Mouse (Mus musculus): ENCODE results near the gene Krtap5-4. TPM values are rescaled to one million over a fixed set of nuclear protein-coding genes. Genes with fewer than 3 reads are reported as not detected.
"Not testable (repeated sequence)": the region's sequence is repeated elsewhere in the genome, so short reads cannot be mapped to it uniquely, and the experiment has no call there.

Gene Krtap5-4
- total and polyA plus RNA-seq, 2 experiments = not detected

- no peaks in the 10 kb centered on the region for H3K79me2 ChIP-seq (ENCODE audit: control insufficient read depth, insufficient read depth, low read length)
- 86% methylated on average over 5 of the region's 5 CpGs for WGBS
- no peaks in the 10 kb centered on the region for H3K4me1 ChIP-seq (ENCODE audit: control insufficient read depth, insufficient read depth, low read length)
- no peak for DNase-seq (ENCODE audit: extremely low read depth, low read depth, low spot score)
- H3K9ac ChIP-seq (ENCODE audit: low read depth, low read length) = no peak overlapping the region
- no peak for TF ChIP-seq POLR2A (IDR thresholded peaks at IDR 0.05; ENCODE audit: extremely low read depth, insufficient read depth, low read length)
- no peak overlapping the region for H3K27ac ChIP-seq (replicated peaks; ENCODE audit: insufficient read depth, low read depth, low read length)
- no peak overlapping the region for H3K4me3 ChIP-seq (ENCODE audit: insufficient read depth, low read depth, low read length)
- H3K27me3 ChIP-seq (ENCODE audit: control insufficient read depth, insufficient read depth, low read length) = no peaks in the 10 kb centered on the region
- H3K36me3 ChIP-seq (ENCODE audit: control insufficient read depth, insufficient read depth, low read length) = no peaks in the 10 kb centered on the region
These were observed 13.9 kb downstream of the Krtap5-4 start for GRCm38 (mm10) chr7:142317216-142317615.

GRCm38 (mm10) chr7:142319124-142319523 is 15.8 kb downstream of the Krtap5-4 start:
- Histone ChIP-seq H3K79me2 (ENCODE audit: control insufficient read depth, insufficient read depth, low read length) (no peaks in the 10 kb centered on the region), H3K27ac (replicated peaks; ENCODE audit: insufficient read depth, low read depth, low read length) (no peak overlapping the region), H3K9ac (ENCODE audit: low read depth, low read length) (no peak overlapping the region), H3K4me1 (ENCODE audit: control insufficient read depth, insufficient read depth, low read length) (no peaks in the 10 kb centered on the region), H3K27me3 (ENCODE audit: control insufficient read depth, insufficient read depth, low read length) (no peaks in the 10 kb centered on the region), H3K4me3 (ENCODE audit: insufficient read depth, low read depth, low read length) (no peak overlapping the region), H3K36me3 (ENCODE audit: control insufficient read depth, insufficient read depth, low read length) (no peaks in the 10 kb centered on the region)
- no peak for TF ChIP-seq POLR2A (IDR thresholded peaks at IDR 0.05; ENCODE audit: extremely low read depth, insufficient read depth, low read length)
- TF ChIP-seq CTCF (IDR thresholded peaks at IDR 0.05; ENCODE audit: low read depth, low read length) = no peak
- no peak for DNase-seq (ENCODE audit: extremely low read depth, low read depth, low spot score)
- 92% methylated on average over 11 of the region's 11 CpGs for WGBS

- WGBS = 50% methylated on average over 2 of the region's 2 CpGs
- Histone ChIP-seq H3K27me3 (ENCODE audit: control insufficient read depth, insufficient read depth, low read length) (no peaks in the 10 kb centered on the region), H3K4me1 (ENCODE audit: control insufficient read depth, insufficient read depth, low read length) (no peaks in the 10 kb centered on the region), H3K79me2 (ENCODE audit: control insufficient read depth, insufficient read depth, low read length) (no peaks in the 10 kb centered on the region), H3K4me3 (ENCODE audit: insufficient read depth, low read depth, low read length) (no peak overlapping the region), H3K36me3 (ENCODE audit: control insufficient read depth, insufficient read depth, low read length) (no peaks in the 10 kb centered on the region), H3K9ac (ENCODE audit: low read depth, low read length) (no peak overlapping the region), H3K27ac (replicated peaks; ENCODE audit: insufficient read depth, low read depth, low read length) (no peak overlapping the region)
- TF ChIP-seq POLR2A (IDR thresholded peaks at IDR 0.05; ENCODE audit: extremely low read depth, insufficient read depth, low read length) (no peak), CTCF (IDR thresholded peaks at IDR 0.05; ENCODE audit: low read depth, low read length) (no peak)
- no peak for DNase-seq (ENCODE audit: extremely low read depth, low read depth, low spot score)
These were observed 17.6 kb downstream of the Krtap5-4 start for GRCm38 (mm10) chr7:142320906-142321305.

GRCm38 (mm10) chr7:142321637-142322306 is 18.4 kb downstream of the Krtap5-4 start:
- H3K4me1 ChIP-seq (ENCODE audit: control insufficient read depth, insufficient read depth, low read length); H3K4me3 ChIP-seq (ENCODE audit: insufficient read depth, low read depth, low read length); H3K27me3 ChIP-seq (ENCODE audit: control insufficient read depth, insufficient read depth, low read length); H3K36me3 ChIP-seq (ENCODE audit: control insufficient read depth, insufficient read depth, low read length); H3K79me2 ChIP-seq (ENCODE audit: control insufficient read depth, insufficient read depth, low read length); H3K27ac ChIP-seq (replicated peaks; ENCODE audit: insufficient read depth, low read depth, low read length); H3K9ac ChIP-seq (ENCODE audit: low read depth, low read length); DNase-seq (ENCODE audit: extremely low read depth, low read depth, low spot score): not testable (repeated sequence)
- WGBS = 91% methylated on average over 6 of the region's 10 CpGs

- no peak for TF ChIP-seq CTCF (IDR thresholded peaks at IDR 0.05; ENCODE audit: low read depth, low read length)
- TF ChIP-seq POLR2A (IDR thresholded peaks at IDR 0.05; ENCODE audit: extremely low read depth, insufficient read depth, low read length) = no peak
- Histone ChIP-seq H3K4me1 (ENCODE audit: control insufficient read depth, insufficient read depth, low read length) (no peaks in the 10 kb centered on the region), H3K9ac (ENCODE audit: low read depth, low read length) (no peak overlapping the region), H3K79me2 (ENCODE audit: control insufficient read depth, insufficient read depth, low read length) (no peaks in the 10 kb centered on the region), H3K27ac (replicated peaks; ENCODE audit: insufficient read depth, low read depth, low read length) (no peak overlapping the region), H3K36me3 (ENCODE audit: control insufficient read depth, insufficient read depth, low read length) (no peaks in the 10 kb centered on the region), H3K27me3 (ENCODE audit: control insufficient read depth, insufficient read depth, low read length) (no peaks in the 10 kb centered on the region), H3K4me3 (ENCODE audit: insufficient read depth, low read depth, low read length) (no peak overlapping the region)
- DNase-seq (ENCODE audit: extremely low read depth, low read depth, low spot score) = no peak
- 90% methylated on average over 6 of the region's 6 CpGs for WGBS
These were observed 19.3 kb downstream of the Krtap5-4 start for GRCm38 (mm10) chr7:142322641-142323040.

- Histone ChIP-seq H3K79me2 (ENCODE audit: control insufficient read depth, insufficient read depth, low read length) (no peaks in the 10 kb centered on the region), H3K9ac (ENCODE audit: low read depth, low read length) (no peak overlapping the region), H3K27me3 (ENCODE audit: control insufficient read depth, insufficient read depth, low read length) (no peaks in the 10 kb centered on the region), H3K27ac (replicated peaks; ENCODE audit: insufficient read depth, low read depth, low read length) (no peak overlapping the region), H3K4me1 (ENCODE audit: control insufficient read depth, insufficient read depth, low read length) (no peaks in the 10 kb centered on the region), H3K4me3 (ENCODE audit: insufficient read depth, low read depth, low read length) (no peak overlapping the region), H3K36me3 (ENCODE audit: control insufficient read depth, insufficient read depth, low read length) (no peaks in the 10 kb centered on the region)
- no peak for DNase-seq (ENCODE audit: extremely low read depth, low read depth, low spot score)
- TF ChIP-seq CTCF (IDR thresholded peaks at IDR 0.05; ENCODE audit: low read depth, low read length) = no peak
- 89% methylated on average over 12 of the region's 12 CpGs for WGBS
These were observed 20.2 kb downstream of the Krtap5-4 start for GRCm38 (mm10) chr7:142323396-142324117.

Measured in liver, adult 2 months (tissue).